Mouse (Mus musculus) left cerebral cortex, adult 18-20 months (tissue): ENCODE data around the gene Ubl3. TPM values are rescaled to one million over a fixed set of nuclear protein-coding genes. Genes with fewer than 3 reads are reported as not detected.

Source experiments
- DNase-seq, 2 experiments: peaks; one replicate each; pipeline ENCODE4 v3.0.0; 2021 to 2022; ENCODE audit warnings: low spot score in 2 of 2, mixed read lengths in 1 of 2
- total RNA-seq, 2 experiments: library from RNA; stranded (reverse); gene quantifications; 2 replicates each; pipeline ENCODE4 v1.2.3; 2021

Ubl3 gene
- total RNA-seq, 2 experiments from 2014 or later = 244 to 266 TPM

- DNase-seq = no peak
These were observed 63.5 kb downstream of the Ubl3 start for GRCm38 (mm10) chr5:148488891-148489723.

GRCm38 (mm10) chr5:148486202-148486601, 66.4 kb downstream of the Ubl3 start:
- no peak for DNase-seq

GRCm38 (mm10) chr5:148481745-148482144, 70.8 kb downstream of the Ubl3 start:
- DNase-seq = no peak

GRCm38 (mm10) chr5:148474346-148474745, 78.2 kb downstream of the Ubl3 start:
- no peak for DNase-seq

GRCm38 (mm10) chr5:148468626-148469441, 83.8 kb downstream of the Ubl3 start:
- no peak for DNase-seq

- no peak for DNase-seq
These were observed 85.5 kb downstream of the Ubl3 start for GRCm38 (mm10) chr5:148466933-148467607.

GRCm38 (mm10) chr5:148466116-148466515, 86.5 kb downstream of the Ubl3 start:
- DNase-seq = no peak

GRCm38 (mm10) chr5:148465091-148465490, 87.5 kb downstream of the Ubl3 start:
- DNase-seq = no peak

GRCm38 (mm10) chr5:148464489-148464888, 88.1 kb downstream of the Ubl3 start:
- DNase-seq = no peak

GRCm38 (mm10) chr5:148463783-148464294, 88.8 kb downstream of the Ubl3 start:
- peak in 1 of 2 experiments; percentile 10 for DNase-seq

Other genes starting within 250 kb of the Ubl3 start
- 10 to 100 TPM; 27.6 to 29.3 TPM for gene Slc7a1, start 152.9 kb downstream of the Ubl3 start, total RNA-seq